Mouse (Mus musculus) thymus, adult 18-20 months (tissue): ENCODE results near the gene Kcnd3.

Experiments used
- DNase-seq, 2 experiments: peaks; one replicate each; pipeline ENCODE4 v3.0.0; 2022; ENCODE audit warnings: mixed read lengths in 2 of 2

The Kcnd3 gene

DNA sequence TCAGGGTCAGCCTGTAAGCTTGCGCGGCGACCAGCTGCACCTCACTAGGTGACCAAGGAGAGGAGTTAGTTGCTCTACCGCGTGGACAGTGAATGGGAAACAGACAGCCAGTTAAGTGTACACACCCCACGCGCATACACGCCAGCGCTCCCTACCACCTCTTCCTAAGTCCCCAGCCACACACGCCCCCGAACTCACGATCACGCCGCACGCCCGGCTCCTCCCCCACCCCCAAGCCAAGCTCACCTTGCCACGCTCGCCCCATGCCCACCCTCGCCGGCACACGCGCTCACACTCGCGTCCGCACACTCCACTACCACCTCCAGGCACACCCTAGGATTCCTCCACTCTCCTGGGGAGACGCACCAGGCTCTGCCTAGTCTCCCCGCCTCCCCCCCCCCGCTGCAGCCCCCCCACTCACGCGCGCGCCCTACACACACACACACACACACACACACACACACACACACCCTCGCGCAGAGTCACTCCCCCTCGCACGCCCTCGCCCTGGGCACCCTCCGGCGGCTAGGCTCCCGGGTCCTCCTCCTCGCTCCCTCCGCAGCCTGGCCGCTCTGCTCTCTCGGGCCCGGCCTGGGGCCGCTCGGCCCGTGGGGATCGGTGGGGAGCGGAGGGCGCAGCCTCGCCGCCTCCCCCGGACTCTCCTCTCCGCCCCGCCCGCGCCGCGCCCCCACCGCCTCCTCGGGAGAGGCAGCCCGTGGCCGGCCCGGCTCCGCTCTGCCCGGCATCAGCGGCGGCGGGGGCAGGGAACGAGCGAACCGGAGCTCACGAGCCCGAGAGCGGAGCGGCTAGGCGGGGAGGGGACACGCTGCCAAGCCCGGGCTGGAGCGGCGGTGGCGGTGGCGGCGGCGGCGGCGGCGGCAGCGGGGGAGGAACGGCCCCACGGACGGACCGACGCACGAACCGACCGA lies at the start of gene Kcnd3:
Gene Kcnd3, plus strand, starts transcription at position 704 of the 929 bp plus-strand sequence.
- no peak for DNase-seq

DNA sequence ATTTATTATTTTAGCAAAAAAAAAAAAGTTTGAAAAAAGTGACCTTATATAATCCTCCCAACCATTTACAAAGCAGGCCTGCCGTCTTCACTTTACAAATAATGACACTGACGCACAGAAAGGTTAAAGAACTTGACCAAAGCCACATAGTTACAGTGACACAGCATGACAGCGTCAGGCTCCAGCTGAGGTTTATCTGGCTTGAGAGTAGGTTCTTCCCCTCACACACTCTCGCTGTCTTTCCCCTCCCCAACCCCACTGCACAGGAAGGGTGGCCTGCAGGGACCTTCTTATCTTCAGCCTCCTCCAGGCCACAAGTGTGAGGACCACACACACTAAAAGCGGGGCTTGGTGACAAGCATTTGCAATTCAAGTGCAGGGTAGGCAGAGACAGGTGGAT lies 49.5 kb upstream of the Kcnd3 start:
- no peak for DNase-seq

DNA sequence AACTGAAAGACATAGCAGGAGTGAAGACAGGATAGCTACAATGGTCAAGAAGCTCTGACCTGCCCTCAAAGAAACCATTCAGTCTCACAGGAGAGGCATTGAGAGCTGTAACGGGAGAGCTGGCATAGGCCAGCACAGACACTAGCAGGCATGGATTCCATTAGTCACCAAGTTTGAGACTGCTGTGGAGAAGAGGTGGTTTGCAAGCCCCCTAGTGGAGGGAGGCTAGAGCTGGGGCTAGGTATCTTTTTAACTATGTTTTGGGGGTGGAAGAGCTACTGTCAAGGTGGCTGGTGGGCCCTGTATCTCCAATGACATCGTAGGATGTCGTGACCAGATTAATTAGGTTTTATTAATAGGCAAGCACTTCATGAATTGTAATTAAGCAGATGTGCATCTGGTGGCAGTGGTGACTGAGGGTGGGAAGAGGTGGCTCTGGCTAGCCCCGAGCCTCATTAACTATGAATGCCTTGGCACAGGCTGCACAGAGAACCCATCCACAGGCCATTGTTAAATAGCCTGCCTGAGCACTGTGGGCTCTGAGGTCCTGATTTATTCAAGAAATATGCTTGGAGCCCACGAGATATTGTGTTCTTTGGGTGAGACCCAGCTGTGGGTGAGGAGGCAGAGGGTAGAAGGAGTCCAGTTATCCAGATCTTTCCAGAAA lies 48.6 kb upstream of the Kcnd3 start:
- no peak for DNase-seq

GRCm38 (mm10) chr3:105404077-105404446 lies 48.1 kb upstream of the Kcnd3 start:
- no peak for DNase-seq

DNA sequence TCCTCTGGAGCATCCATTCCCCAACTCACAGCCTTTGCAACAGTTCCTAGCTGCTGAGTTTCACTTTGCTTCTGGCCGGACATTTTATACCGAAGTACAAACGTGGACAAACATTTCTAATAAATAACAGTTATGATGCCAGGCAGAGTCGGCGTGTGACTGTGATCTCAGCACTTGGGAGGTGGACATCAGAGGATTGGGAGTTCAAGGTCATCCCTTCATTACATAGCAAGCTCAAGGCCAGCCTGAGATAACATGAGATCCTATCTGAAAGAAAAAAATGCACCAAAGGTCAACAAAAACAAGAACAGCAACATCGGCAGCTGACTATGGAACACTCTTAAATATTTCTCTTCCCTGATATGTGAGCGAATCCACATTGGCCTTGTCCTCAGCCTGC lies 46.6 kb upstream of the Kcnd3 start:
- DNase-seq, result no peak

DNA sequence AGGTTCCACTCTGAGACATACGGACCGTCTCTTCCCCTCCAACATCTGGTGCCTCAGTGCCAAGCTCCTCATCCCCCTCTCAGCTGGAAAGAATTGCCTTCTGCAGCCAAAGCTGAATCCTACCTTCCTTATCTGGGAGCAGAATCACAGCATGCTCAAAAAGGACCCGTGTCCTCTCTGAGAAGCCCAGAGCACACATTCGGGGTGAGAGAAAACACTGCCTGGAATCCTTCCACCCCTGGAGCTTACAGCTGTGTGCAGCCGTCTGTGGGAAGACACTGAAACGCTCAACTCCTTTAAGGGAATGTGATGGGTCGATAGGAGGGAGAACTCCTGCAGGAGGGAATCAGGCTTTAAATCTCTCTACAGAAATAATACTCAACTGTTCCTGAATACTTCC lies 46.1 kb upstream of the Kcnd3 start:
- DNase-seq, result no peak

GRCm38 (mm10) chr3:105408211-105408610 lies 43.9 kb upstream of the Kcnd3 start:
- no peak for DNase-seq

DNA sequence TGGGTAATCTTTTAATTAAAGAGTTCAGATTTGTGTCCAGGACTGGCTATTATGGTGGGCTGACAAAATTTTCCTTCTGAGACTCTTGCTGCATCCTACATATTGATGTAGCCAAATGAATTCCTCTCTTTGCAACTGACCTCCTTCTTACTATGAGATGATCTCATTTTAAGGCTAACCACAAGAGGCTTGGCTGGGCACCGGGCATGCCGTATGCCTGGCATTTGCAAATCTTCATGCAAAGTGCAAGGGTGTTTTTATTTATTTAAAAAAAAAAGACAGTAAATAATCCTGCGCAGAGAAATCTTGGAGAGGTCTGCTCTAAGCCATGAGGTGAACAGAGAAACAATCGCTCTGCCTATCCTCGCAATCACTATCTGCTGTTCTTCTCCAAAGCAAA lies 41.3 kb upstream of the Kcnd3 start:
- DNase-seq, result no peak

GRCm38 (mm10) chr3:105411776-105412175 lies 40.4 kb upstream of the Kcnd3 start:
- no peak for DNase-seq

GRCm38 (mm10) chr3:105412229-105412628 lies 39.9 kb upstream of the Kcnd3 start:
- DNase-seq, result no peak

DNA sequence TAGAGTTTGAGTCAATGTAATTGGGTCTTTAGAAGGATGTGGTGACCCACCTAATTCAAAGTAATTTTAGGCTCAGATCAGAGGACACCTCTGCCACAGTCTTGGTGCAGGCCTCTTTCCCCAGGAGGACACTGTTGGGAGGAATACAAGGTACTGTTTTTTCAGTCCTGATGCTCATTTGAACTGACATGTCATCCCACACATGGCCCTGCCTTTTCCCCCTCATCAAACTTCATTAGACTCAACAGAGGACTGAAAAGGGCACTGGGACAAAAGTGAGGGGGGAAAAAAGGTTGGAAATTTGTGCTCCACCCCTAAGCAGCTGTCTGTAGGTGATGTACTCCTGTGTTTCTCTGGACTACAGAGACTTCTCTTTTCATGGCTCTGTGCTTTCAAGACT lies 39.4 kb upstream of the Kcnd3 start:
- DNase-seq, result no peak

- no peak for DNase-seq
Measured at GRCm38 (mm10) chr3:105418441-105418840, 33.7 kb upstream of the Kcnd3 start.

- no peak for DNase-seq
Measured at GRCm38 (mm10) chr3:105422391-105422790, 29.7 kb upstream of the Kcnd3 start.

- no peak for DNase-seq
Measured at GRCm38 (mm10) chr3:105423427-105423826, 28.7 kb upstream of the Kcnd3 start.

- DNase-seq, result no peak
Measured at GRCm38 (mm10) chr3:105428586-105428985, 23.5 kb upstream of the Kcnd3 start.

- DNase-seq, result no peak
Measured at GRCm38 (mm10) chr3:105436383-105436782, 15.7 kb upstream of the Kcnd3 start.

GRCm38 (mm10) chr3:105436971-105437370 lies 15.2 kb upstream of the Kcnd3 start:
- DNase-seq, result no peak

- DNase-seq, result no peak
Measured at GRCm38 (mm10) chr3:105440873-105441495, 11.1 kb upstream of the Kcnd3 start.

DNA sequence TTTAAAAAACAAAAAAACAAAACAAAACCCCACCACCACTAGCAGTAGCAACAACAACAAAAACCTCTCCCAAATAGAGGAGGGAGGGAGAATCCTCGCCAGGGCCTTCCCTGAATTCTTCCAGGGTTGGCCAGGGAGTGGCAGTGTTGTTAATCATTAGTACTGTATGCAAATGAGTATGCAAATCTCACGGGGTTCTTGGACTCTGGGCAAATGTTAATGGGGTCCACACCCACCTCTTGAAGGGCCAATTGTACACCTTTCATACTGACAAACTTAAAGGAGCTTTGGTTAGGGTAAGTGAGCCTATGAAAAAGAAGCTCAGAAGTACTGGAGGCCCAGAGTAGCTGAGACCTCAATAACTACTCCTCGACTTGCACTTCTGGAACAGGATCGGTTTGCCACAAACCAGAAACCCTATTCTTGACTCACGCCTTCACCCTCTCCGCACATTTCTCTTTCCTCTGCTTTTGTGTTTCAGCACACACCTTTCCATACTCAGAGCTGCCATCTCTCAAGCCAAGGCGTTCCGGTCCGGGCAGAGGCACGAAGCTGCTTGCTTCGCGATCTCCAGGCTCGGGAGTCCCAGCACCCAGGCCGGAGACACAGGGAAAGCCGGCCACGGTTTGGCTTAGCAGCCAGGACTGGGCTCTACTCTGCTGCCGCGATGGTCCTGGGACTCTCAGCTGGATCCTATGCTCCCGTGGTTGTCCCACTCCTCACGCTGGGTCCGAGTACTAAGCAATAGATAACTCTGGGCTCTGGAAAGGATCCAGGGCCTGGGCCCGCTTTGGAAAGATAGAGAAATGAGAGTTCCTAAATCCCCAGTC lies 1.3 kb upstream of the Kcnd3 start:
- no peak for DNase-seq

DNA sequence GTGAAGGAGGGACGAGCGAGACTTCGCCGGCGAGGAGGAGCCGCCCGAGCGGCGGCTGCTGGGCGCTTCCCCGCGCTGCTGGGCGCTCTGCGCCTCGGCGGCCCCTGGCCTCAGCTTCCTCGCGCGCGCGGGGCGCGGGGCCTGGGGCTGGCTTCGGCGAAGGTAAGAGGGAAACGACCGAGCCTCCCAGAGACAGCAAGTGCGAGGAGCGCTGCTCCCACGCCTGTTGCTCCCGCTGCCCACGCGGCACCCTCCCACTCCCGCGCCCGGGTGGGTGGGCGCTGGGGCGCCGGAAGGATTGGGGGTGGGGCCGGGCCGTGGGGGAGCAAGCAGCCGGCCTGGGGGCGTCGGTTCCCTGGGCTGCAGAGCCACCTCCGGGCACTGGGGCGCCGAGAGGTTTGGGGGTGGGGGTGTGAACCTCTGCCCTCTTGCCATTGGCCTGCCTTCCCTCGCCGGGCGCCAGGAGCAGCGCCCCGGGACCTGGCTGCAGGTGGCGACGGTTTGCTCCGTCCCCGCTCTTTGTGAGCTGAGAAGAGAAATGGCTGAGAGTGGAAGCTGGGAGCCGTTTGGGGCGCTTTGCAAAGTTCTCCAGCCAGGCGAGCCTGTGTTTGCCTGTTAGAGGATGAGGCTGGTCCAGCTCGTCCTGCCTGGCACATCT lies 555 bp downstream of the Kcnd3 start:
- DNase-seq, result no peak

GRCm38 (mm10) chr3:105453214-105453950 lies 1.3 kb downstream of the Kcnd3 start:
- DNase-seq, result no peak

GRCm38 (mm10) chr3:105457657-105458056 lies 5.5 kb downstream of the Kcnd3 start:
- no peak for DNase-seq
